Mouse (Mus musculus) cortical plate, adult 2 months (tissue): Measurements from ENCODE around the gene Iars2. TPM values are rescaled to one million over a fixed set of nuclear protein-coding genes. Genes with fewer than 3 reads are reported as not detected.

ENCODE experiments used
- H3K27ac ChIP-seq: fragments of 200-500 bp; 2 replicates; pipeline ENCODE4 v1.5.1; 2012; ENCODE audit warnings: low read length, control low read depth, inconsistent platforms; ENCODE audit not compliant: insufficient read depth
- H3K4me1 ChIP-seq: fragments of 200-500 bp; 2 replicates; pipeline ENCODE4 v1.6.1; 2011; ENCODE audit warnings: low read length; ENCODE audit not compliant: control insufficient read depth, insufficient read depth
- H3K4me3 ChIP-seq: fragments of 200-500 bp; 2 replicates; pipeline ENCODE4 v1.5.1; 2011; ENCODE audit warnings: mild to moderate bottlenecking, low read length, control low read depth; ENCODE audit not compliant: insufficient read depth
- CTCF ChIP-seq: fragments of 200-500 bp; IDR thresholded peaks from 2 replicates; pipeline ENCODE4 v1.5.1; 2011; ENCODE audit warnings: mild to moderate bottlenecking, control low read depth, low read length; ENCODE audit not compliant: insufficient read depth; ENCODE audit errors: extremely low read depth
- POLR2A ChIP-seq: fragments of 200-500 bp; IDR thresholded peaks from 2 replicates; pipeline ENCODE4 v1.6.1; 2011; ENCODE audit warnings: mild to moderate bottlenecking, low read length, control low read depth; ENCODE audit not compliant: insufficient read depth; ENCODE audit errors: extremely low read depth
- polyA plus RNA-seq: library from polyadenylated mRNA; depleted of rRNA; stranded (reverse); fragments of >200 nt; gene quantifications from 2 replicates; pipeline ENCODE4 v1.2.3, GENCODE M21; 2012

The Iars2 gene
- polyA plus RNA-seq, 1 experiment: 23.7 TPM

DNA sequence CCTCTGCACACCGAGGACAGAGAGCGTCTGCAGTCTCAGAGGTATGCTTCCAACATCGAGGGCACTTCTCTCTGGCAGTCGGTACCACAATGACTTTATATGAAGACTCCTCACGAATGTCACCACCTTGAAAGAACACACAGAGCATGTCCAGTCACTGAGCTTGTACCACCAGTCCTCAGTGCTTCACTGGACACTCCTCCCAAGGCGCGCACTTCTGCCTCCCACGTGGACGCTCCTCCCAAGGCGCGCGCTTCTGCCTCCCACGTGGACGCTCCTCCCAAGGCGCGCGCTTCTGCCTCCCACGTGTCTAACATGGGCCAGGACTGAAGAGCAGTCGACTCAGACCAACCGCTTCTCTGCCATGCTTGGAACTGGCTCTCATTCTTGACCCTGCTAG lies 42.1 kb downstream of the Iars2 start:
- TF ChIP-seq POLR2A (no peak), CTCF (no peak)
- no peaks in the 10 kb centered on the region for H3K4me1 ChIP-seq

DNA sequence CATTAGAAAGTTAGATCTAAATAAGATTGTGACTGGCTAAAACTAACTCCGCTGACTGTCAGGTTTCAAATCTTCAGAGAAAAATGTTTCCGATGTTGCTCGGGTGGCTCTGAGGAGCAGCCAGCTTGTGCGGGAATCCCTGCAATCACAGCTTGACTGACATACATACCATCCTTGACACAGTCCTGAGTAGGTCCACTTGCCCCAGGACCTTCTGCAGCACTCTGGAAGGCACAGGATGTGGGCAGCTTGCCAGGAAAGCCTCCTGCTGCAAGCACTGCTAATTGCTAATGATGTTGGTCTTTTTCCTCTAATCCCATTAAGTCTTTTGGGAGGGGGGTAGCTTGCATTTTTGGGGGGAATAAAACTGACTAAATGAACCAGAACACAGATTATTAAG lies 44.0 kb downstream of the Iars2 start:
- Histone ChIP-seq H3K4me3 (no peak overlapping the region), H3K4me1 (no peaks in the 10 kb centered on the region), H3K27ac (no peak overlapping the region)
- TF ChIP-seq POLR2A (no peak), CTCF (no peak)

More for the DNA sequence above, 42.1 kb downstream of the Iars2 start:
- no peak overlapping the region for H3K27ac ChIP-seq
- H3K4me3 ChIP-seq: no peak overlapping the region

DNA sequence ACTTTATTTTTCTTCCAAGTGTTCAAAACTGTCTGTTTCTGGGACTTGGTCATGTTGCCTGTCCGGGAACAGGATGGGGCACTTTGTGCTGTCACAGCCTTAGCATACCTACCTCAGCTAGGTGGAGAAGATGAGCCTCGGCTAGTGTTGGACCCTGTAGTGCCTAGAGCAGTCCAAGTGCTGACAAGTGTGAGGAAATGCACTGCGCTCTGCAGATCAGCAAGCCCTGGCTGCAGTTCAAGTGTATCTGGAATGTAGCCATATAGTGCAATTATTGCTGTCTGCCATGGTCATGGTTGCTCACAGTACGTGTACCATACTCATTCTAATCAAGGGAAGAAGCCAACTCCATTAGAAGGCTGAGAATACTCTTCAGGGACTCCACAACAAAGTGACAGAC lies 44.5 kb downstream of the Iars2 start:
- no peaks in the 10 kb centered on the region for H3K4me1 ChIP-seq
- H3K27ac ChIP-seq: no peak overlapping the region
- no peak overlapping the region for H3K4me3 ChIP-seq
- TF ChIP-seq POLR2A: no peak
- TF ChIP-seq CTCF: no peak

DNA sequence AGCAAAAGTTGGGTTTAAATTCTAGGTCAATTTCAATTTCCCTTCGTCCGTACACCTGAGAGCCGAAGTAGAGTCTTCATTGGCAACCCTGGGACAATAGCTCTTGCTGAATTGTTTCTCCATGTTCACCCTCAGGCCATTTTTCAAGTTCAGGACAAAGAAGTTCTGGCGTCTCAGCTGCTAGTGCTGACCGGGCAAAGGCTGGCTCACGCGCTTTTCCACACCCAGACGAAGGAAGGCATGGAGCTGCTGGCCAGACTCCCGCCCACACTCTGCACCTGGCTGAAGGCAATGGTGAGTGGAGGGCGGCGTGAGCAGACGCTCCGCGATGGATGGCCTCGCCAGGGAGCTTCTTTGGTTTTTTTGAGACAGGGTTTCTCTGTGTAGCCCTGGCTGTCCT lies 45.9 kb downstream of the Iars2 start:
- TF ChIP-seq POLR2A (no peak), CTCF (no peak)
- Histone ChIP-seq H3K4me3 (no peak overlapping the region), H3K4me1 (no peaks in the 10 kb centered on the region), H3K27ac (no peak overlapping the region)

DNA sequence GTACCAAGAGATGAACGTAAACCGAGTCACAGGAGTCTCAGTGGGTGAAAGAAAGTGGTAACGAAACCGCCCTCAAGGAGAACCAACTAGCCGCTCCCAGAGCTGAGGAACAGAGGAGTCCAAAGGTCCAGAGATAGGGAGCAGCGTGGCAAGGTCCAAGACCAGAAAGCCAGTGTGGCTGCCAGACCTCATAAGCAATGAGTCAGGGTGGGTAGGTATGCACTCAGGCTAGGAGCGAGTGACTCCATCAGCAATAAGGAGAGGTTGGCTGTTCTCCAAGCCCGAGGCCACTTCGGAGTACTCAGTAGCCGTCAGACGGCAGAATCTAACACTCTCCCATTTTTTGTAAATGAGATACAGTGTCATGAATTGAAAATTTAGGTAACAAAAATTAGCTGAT lies 46.4 kb downstream of the Iars2 start:
- no peaks in the 10 kb centered on the region for H3K4me1 ChIP-seq
- TF ChIP-seq CTCF: no peak
- no peak for TF ChIP-seq POLR2A
- H3K27ac ChIP-seq: no peak overlapping the region
- no peak overlapping the region for H3K4me3 ChIP-seq

GRCm38 (mm10) chr1:185280616-185281015 lies 48.6 kb downstream of the Iars2 start:
- TF ChIP-seq CTCF: no peak
- no peak for TF ChIP-seq POLR2A
- Histone ChIP-seq H3K4me3 (no peak overlapping the region), H3K27ac (no peak overlapping the region), H3K4me1 (no peaks in the 10 kb centered on the region)

DNA sequence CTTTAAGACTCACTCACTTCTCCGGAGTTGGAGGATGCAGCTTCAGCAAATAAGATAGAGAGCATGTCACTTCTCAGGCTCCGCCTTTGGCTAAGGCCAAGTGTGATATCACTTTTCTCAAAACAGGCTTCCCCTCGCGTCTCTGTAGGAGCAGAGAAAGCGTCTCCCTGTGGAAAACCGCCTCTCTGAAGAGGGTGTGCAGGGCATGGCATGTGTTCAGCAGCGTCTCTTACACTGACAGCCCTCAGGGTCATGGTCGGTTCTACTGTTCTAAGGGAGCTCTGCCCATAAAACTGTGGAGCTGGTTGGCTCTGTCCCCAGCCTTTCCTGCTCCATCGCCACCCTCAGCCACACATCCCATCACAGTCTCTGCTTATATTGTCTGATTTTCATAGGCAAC lies 49.9 kb downstream of the Iars2 start:
- no peak overlapping the region for H3K27ac ChIP-seq
- no peak for TF ChIP-seq POLR2A
- TF ChIP-seq CTCF: no peak
- H3K4me1 ChIP-seq: no peaks in the 10 kb centered on the region
- H3K4me3 ChIP-seq: no peak overlapping the region

GRCm38 (mm10) chr1:185277022-185277421 lies 52.2 kb downstream of the Iars2 start:
- H3K4me3 ChIP-seq: no peak overlapping the region
- no peaks in the 10 kb centered on the region for H3K4me1 ChIP-seq
- TF ChIP-seq CTCF: no peak
- TF ChIP-seq POLR2A: no peak
- H3K27ac ChIP-seq: no peak overlapping the region

- Histone ChIP-seq H3K4me1 (no peaks in the 10 kb centered on the region), H3K27ac (no peak overlapping the region), H3K4me3 (no peak overlapping the region)
- no peak for TF ChIP-seq CTCF
- TF ChIP-seq POLR2A: no peak
Observed at GRCm38 (mm10) chr1:185275976-185276375, 53.2 kb downstream of the Iars2 start.

- TF ChIP-seq POLR2A: no peak
- no peak for TF ChIP-seq CTCF
- H3K4me1 ChIP-seq: no peaks in the 10 kb centered on the region
- H3K4me3 ChIP-seq: no peak overlapping the region
- H3K27ac ChIP-seq: no peak overlapping the region; the same call in 1 of the 2 replicates
Observed at GRCm38 (mm10) chr1:185274819-185275545, 54.2 kb downstream of the Iars2 start.
